Mouse (Mus musculus): ENCODE results near the gene Eif3g. TPM values are rescaled to one million over a fixed set of nuclear protein-coding genes. Genes with fewer than 3 reads are reported as not detected.

Gene Eif3g
- polyA plus RNA-seq, 1 experiment from 2014 or later = 373 TPM

DNA sequence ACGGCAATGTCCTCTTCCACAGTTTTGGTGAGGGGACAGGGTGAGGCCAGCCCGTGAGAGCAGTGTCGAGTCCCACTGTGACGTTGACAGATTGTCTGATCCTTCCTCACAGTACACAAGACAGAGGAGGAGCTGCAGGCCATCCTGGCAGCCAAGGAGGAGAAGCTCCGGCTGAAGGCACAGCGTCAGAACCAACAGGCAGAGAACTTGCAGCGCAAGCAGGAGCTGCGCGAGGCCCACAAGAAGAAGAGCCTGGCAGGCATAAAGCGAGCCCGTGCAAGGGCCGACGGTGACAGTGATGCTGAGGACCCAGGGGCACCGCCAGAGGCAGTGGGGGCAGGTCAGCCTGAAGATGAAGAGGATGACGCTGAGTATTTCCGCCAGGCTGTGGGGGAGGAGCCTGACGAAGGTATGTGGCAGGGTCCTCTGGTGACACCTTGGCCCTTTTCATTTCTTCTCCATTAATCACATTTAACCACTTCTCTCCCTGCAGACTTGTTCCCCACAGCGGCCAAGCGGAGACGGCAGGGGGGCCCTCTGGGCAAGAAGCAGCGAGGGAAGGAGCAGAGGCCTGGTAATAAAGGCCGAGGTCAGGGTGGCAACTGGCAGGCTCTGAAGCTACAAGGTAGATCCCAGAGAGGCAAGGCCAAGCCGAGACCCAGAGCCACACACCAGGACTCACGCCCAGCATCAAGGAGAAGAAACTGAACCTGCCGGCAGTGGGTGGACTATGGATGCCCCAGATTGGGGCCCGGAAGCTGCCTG, 6.9 kb downstream of the Eif3g start:
- no peaks in the 10 kb centered on the region for H3K9me3 ChIP-seq (ENCODE audit: control insufficient read depth, low read length)
- no peaks in the 10 kb centered on the region for H3K27me3 ChIP-seq (ENCODE audit: control insufficient read depth, insufficient read depth, low read length)
- H3K4me2 ChIP-seq (ENCODE audit: low read depth) = no peak overlapping the region
- WGBS = 82% methylated on average over 25 of the region's 26 CpGs
- ATAC-seq (ENCODE audit: insufficient read depth, low FRiP score, low TSS enrichment) (no peak), DNase-seq (ENCODE audit: low spot score) (no peak)
- H3K9ac ChIP-seq (ENCODE audit: low read length) = no peak overlapping the region
- H3K36me3 ChIP-seq (ENCODE audit: control insufficient read depth, insufficient read depth, low read length) = peaks cover 50% of the 10 kb centered on the region
- H3K27ac ChIP-seq (ENCODE audit: low read depth, low read length) = no peak overlapping the region
- H3K4me3 ChIP-seq (ENCODE audit: low read depth, low read length) = no peak overlapping the region
- H3K4me1 ChIP-seq (ENCODE audit: control insufficient read depth, insufficient read depth, low read length) = peaks cover 4% of the 10 kb centered on the region; the same call in 1 of the 2 replicates

DNA sequence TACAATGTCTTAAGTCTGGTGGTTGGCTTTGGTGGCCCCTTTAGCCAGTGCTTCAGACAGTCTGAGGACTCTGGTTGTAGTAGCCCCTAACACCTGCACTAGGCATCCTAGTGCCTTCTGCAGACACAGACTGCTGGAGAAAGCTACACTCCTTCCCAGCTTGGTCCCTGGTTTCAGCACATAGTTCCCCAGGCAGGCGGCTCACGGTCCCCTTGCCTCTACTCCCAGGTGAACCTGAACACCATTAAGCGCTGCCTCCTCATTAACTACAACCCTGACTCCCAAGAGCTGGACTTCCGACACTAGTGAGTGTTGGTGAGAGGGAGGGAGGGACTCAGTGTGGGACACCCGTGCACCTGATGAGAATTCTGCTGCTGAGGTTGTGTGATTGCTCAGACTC, 8.0 kb downstream of the Eif3g start:
- H3K27ac ChIP-seq (ENCODE audit: low read depth, low read length) = no peak overlapping the region
- peaks cover 4% of the 10 kb centered on the region; the same call in 1 of the 2 replicates for H3K4me1 ChIP-seq (ENCODE audit: control insufficient read depth, insufficient read depth, low read length)
- DNase-seq (ENCODE audit: low spot score) = no peak
- ATAC-seq (ENCODE audit: insufficient read depth, low FRiP score, low TSS enrichment) = no peak
- H3K9me3 ChIP-seq (ENCODE audit: control insufficient read depth, low read length) = no peaks in the 10 kb centered on the region
- H3K36me3 ChIP-seq (ENCODE audit: control insufficient read depth, insufficient read depth, low read length) = peaks cover 42% of the 10 kb centered on the region
- 92% methylated on average over 5 of the region's 5 CpGs for WGBS
- H3K9ac ChIP-seq (ENCODE audit: low read length) = no peak overlapping the region
- H3K4me2 ChIP-seq (ENCODE audit: low read depth) = no peak overlapping the region
- no peaks in the 10 kb centered on the region for H3K27me3 ChIP-seq (ENCODE audit: control insufficient read depth, insufficient read depth, low read length)
- no peak overlapping the region for H3K4me3 ChIP-seq (ENCODE audit: low read depth, low read length)

- Histone ChIP-seq H3K4me2 (ENCODE audit: low read depth) (peak overlapping the region; percentile 68), H3K4me3 (ENCODE audit: low read depth, low read length) (peak overlapping the region; percentile 80), H3K36me3 (ENCODE audit: control insufficient read depth, insufficient read depth, low read length) (peaks cover 39% of the 10 kb centered on the region), H3K4me1 (ENCODE audit: control insufficient read depth, insufficient read depth, low read length) (peaks cover 4% of the 10 kb centered on the region; the same call in 1 of the 2 replicates), H3K9me3 (ENCODE audit: control insufficient read depth, low read length) (no peaks in the 10 kb centered on the region), H3K27ac (ENCODE audit: low read depth, low read length) (no peak overlapping the region), H3K9ac (ENCODE audit: low read length) (no peak overlapping the region), H3K27me3 (ENCODE audit: control insufficient read depth, insufficient read depth, low read length) (no peaks in the 10 kb centered on the region)
- ATAC-seq (ENCODE audit: insufficient read depth, low FRiP score, low TSS enrichment) (no peak), DNase-seq (ENCODE audit: low spot score) (no peak)
- WGBS = 85% methylated on average over 29 of the region's 29 CpGs
Observed at GRCm38 (mm10) chr9:20889185-20890141, 9.0 kb downstream of the Eif3g start.

- DNase-seq (ENCODE audit: low spot score) (no peak), ATAC-seq (ENCODE audit: insufficient read depth, low FRiP score, low TSS enrichment) (no peak; the same call in 1 of the 2 replicates)
- Histone ChIP-seq H3K4me3 (ENCODE audit: low read depth, low read length) (peak overlapping the region; percentile 80), H3K9ac (ENCODE audit: low read length) (peak overlapping the region; percentile 76), H3K4me1 (ENCODE audit: control insufficient read depth, insufficient read depth, low read length) (peaks cover 4% of the 10 kb centered on the region; the same call in 1 of the 2 replicates), H3K9me3 (ENCODE audit: control insufficient read depth, low read length) (no peaks in the 10 kb centered on the region), H3K36me3 (ENCODE audit: control insufficient read depth, insufficient read depth, low read length) (peaks cover 29% of the 10 kb centered on the region), H3K27me3 (ENCODE audit: control insufficient read depth, insufficient read depth, low read length) (no peaks in the 10 kb centered on the region), H3K27ac (ENCODE audit: low read depth, low read length) (0 out of 2 replicates have a peak overlapping the region, but pooled peaks have one; percentile 21), H3K4me2 (ENCODE audit: low read depth) (peak overlapping the region; percentile 68)
- 0% methylated on average over 30 of the region's 30 CpGs for WGBS
Observed at GRCm38 (mm10) chr9:20888386-20888765, 10.0 kb downstream of the Eif3g start.

GRCm38 (mm10) chr9:20887704-20888385, 10.6 kb downstream of the Eif3g start, which contains the start of gene Ppan:
Gene Ppan (plus strand): TSS chr9:20888175.
- peaks cover 24% of the 10 kb centered on the region for H3K36me3 ChIP-seq (ENCODE audit: control insufficient read depth, insufficient read depth, low read length)
- ATAC-seq (ENCODE audit: insufficient read depth, low FRiP score, low TSS enrichment) (peak; percentile 94), DNase-seq (ENCODE audit: low spot score) (peak; percentile 93)
- H3K27ac ChIP-seq (ENCODE audit: low read depth, low read length) = peak within 1 kb of the TSS; percentile 60
- WGBS = under 1% methylated on average over 37 of the region's 43 CpGs
- peak within 1 kb of the TSS; percentile 76 for H3K9ac ChIP-seq (ENCODE audit: low read length)
- no peaks in the 10 kb centered on the region for H3K27me3 ChIP-seq (ENCODE audit: control insufficient read depth, insufficient read depth, low read length)
- no peaks in the 10 kb centered on the region for H3K9me3 ChIP-seq (ENCODE audit: control insufficient read depth, low read length)
- peaks cover 4% of the 10 kb centered on the region; the same call in 1 of the 2 replicates for H3K4me1 ChIP-seq (ENCODE audit: control insufficient read depth, insufficient read depth, low read length)
- peak within 1 kb of the TSS; percentile 68 for H3K4me2 ChIP-seq (ENCODE audit: low read depth)
- peak within 1 kb of the TSS; percentile 80 for H3K4me3 ChIP-seq (ENCODE audit: low read depth, low read length)

- Histone ChIP-seq H3K9me3 (ENCODE audit: control insufficient read depth, low read length) (no peaks in the 10 kb centered on the region), H3K4me1 (ENCODE audit: control insufficient read depth, insufficient read depth, low read length) (peaks cover 4% of the 10 kb centered on the region; the same call in 1 of the 2 replicates), H3K36me3 (ENCODE audit: control insufficient read depth, insufficient read depth, low read length) (peaks cover 22% of the 10 kb centered on the region), H3K4me2 (ENCODE audit: low read depth) (peak overlapping the region; percentile 39; the same call in 1 of the 2 replicates), H3K4me3 (ENCODE audit: low read depth, low read length) (no peak overlapping the region), H3K27me3 (ENCODE audit: control insufficient read depth, insufficient read depth, low read length) (no peaks in the 10 kb centered on the region), H3K9ac (ENCODE audit: low read length) (no peak overlapping the region), H3K27ac (ENCODE audit: low read depth, low read length) (no peak overlapping the region)
- no peak for ATAC-seq (ENCODE audit: insufficient read depth, low FRiP score, low TSS enrichment)
- 85% methylated on average over 6 of the region's 6 CpGs for WGBS
- no peak for DNase-seq (ENCODE audit: low spot score)
Observed at GRCm38 (mm10) chr9:20887191-20887590, 11.2 kb downstream of the Eif3g start.

DNA sequence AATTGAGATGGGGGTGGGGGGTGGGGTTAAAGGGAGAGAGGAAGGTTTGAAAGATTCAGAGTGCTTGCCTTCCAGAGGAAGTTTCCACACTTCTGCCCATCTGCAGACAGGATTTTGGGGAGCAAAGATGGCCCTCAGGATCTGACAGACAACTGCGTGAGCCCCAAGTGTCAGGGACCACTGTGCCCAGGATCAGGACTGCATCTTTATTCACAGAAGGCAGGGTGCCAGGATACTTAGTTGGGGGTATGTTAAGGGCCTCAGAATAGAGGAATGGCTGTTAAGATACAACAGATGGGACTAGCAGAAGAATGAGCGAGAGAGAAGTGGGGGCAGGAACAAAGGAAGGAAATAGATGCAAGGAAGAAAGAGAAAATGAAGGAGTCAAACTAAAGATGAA, 11.9 kb downstream of the Eif3g start:
- no peak for DNase-seq (ENCODE audit: low spot score)
- no peak overlapping the region for H3K9ac ChIP-seq (ENCODE audit: low read length)
- no peaks in the 10 kb centered on the region for H3K9me3 ChIP-seq (ENCODE audit: control insufficient read depth, low read length)
- H3K4me3 ChIP-seq (ENCODE audit: low read depth, low read length) = no peak overlapping the region
- 98% methylated on average over 2 of the region's 2 CpGs for WGBS
- ATAC-seq (ENCODE audit: insufficient read depth, low FRiP score, low TSS enrichment) = no peak
- H3K27me3 ChIP-seq (ENCODE audit: control insufficient read depth, insufficient read depth, low read length) = no peaks in the 10 kb centered on the region
- H3K27ac ChIP-seq (ENCODE audit: low read depth, low read length) = no peak overlapping the region
- no peak overlapping the region for H3K4me2 ChIP-seq (ENCODE audit: low read depth)
- H3K36me3 ChIP-seq (ENCODE audit: control insufficient read depth, insufficient read depth, low read length) = peaks cover 17% of the 10 kb centered on the region
- peaks cover 4% of the 10 kb centered on the region; the same call in 1 of the 2 replicates for H3K4me1 ChIP-seq (ENCODE audit: control insufficient read depth, insufficient read depth, low read length)
